Mouse (Mus musculus) small intestine, adult 2 months (tissue): ENCODE results near the gene Hist1h2bn.

Experiments
- CTCF ChIP-seq: fragments of 200-500 bp; IDR thresholded peaks from 2 replicates; pipeline ENCODE4 v1.5.1; 2012; ENCODE audit warnings: low read depth, mild to moderate bottlenecking, control low read depth, inconsistent platforms, low read length, moderate library complexity, mixed read lengths; ENCODE audit not compliant: insufficient replicate concordance, insufficient read length; ENCODE audit errors: extremely low read depth
- POLR2A ChIP-seq: fragments of 200-500 bp; IDR thresholded peaks from 2 replicates; pipeline ENCODE4 v1.6.1; 2012; ENCODE audit warnings: low read depth, mild to moderate bottlenecking, control low read depth, inconsistent platforms, low read length, moderate library complexity

DNA sequence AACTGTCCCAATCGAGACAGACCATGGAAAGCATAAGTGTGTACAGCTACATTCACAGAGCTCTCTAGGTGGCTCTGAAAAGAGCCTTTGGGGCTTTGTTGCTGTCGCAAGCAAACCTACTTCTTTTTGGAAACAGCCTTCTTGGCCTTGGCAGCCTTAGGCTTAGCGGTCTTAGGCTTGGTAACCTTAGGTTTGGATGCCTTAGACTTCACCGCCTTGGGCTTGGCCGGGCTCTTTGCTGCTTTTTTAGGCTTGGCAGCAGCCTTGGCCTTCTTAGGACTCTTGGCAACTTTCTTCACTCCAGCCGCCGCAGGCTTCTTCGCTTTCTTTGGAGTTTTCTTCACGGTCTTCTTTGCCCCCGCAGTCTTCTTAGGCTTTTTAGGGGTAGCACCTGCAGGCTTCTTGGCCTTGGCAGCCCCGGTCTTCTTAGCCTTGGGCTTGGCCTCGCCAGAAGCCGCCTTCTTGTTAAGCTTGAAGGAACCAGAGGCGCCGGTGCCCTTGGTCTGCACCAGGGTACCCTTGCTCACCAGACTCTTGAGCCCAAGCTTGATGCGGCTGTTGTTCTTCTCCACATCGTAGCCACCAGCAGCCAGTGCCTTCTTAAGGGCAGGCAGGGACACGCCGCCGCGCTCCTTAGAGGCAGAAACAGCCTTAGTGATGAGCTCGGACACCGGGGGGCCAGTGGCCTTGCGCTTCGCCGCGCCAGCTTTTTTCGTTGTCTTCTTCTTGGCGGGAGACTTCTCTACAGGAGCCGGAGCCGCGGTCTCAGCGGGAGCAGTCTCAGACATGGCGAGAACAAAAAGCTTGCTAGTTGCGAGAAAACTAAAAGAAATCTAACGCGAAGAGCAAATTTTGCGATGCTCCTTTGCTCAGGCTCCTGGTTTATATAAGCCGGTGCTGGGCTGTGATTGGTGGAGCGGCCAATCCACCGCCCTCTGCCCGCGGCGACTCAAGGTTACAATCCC is 26.1 kb downstream of the Hist1h2bn start, which contains the start of gene Hist1h1b:
- TF ChIP-seq POLR2A (no peak; the same call in none of the 2 replicates), CTCF (no peak)
